Mouse (Mus musculus): ENCODE data around the gene Gfral. TPM values are rescaled to one million over a fixed set of nuclear protein-coding genes. Genes with fewer than 3 reads are reported as not detected.

The Gfral gene
- total RNA-seq, 1 experiment = not detected

DNA sequence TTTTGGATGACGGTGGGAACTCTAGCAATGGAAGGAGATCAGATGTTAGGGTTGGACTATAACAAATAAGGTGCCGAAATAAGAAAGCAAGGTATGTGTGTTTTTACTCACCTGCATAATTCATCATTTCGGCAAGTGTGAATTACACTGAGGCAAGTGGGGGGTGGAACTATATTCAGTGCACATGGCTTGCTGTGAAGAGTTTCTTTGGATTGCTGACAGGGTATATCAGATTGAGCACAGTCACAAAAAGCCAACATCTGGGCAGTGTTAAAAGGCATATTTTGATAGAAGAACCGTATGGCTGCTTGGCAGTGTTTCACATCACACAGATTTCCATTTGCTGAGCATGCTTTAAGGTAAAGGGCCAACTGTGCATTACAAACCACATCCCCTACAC lies 16.5 kb downstream of the Gfral start:
- no peaks in the 10 kb centered on the region for H3K36me3 ChIP-seq (ENCODE audit: control insufficient read depth, insufficient read depth, low read length, poor library complexity, severe bottlenecking)
- TF ChIP-seq ZC3H11A (IDR thresholded peaks at IDR 0.05; ENCODE audit: borderline replicate concordance, low read depth, low read length) = no peak
- in situ Hi-C loops (cut with MboI; ENCODE audit: low sequenced_read_pairs in 2 of 2, unreplicated experiment in 2 of 2) = no loop called here
- no peaks in the 10 kb centered on the region for H3K9me3 ChIP-seq (ENCODE audit: control insufficient read depth, insufficient read depth, low read depth, low read length)
- H3K9ac ChIP-seq (ENCODE audit: insufficient read depth, low read depth, low read length, poor library complexity, severe bottlenecking) = no peak overlapping the region
- H3K4me3 ChIP-seq (ENCODE audit: insufficient read depth in 1 of 2, low read depth in 1 of 2, low read length in 2 of 2, poor library complexity in 1 of 2, severe bottlenecking in 1 of 2) = no peak overlapping the region
- no peaks in the 10 kb centered on the region for H3K4me1 ChIP-seq (ENCODE audit: control insufficient read depth in 2 of 2, insufficient read depth in 2 of 2, low read length in 2 of 2, poor library complexity in 1 of 2)
- DNase-seq (ENCODE audit: low read depth, low spot score) = no peak
- H3K27ac ChIP-seq (ENCODE audit: insufficient read depth, low read depth, low read length, poor library complexity, severe bottlenecking) = no peak overlapping the region

DNA sequence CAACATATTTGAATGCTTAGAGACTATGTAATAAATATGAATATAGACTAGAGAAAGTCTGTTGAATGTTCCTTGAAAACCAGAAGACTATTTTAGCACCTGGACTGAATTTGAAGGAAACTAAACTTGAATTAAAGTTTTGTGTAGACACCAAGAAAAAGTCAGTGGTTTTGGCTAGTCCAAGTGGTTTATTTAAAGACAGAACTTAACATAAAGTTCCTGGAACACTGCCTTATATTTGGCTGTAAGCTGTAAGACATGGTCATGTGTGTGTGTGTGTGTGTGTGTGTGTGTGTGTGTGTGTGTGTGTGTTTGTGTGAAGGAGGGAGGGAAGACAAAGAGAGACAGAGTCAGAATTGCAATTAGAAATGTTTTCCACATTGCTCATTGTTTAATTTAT lies 34.2 kb downstream of the Gfral start:
- H3K4me3 ChIP-seq (ENCODE audit: insufficient read depth in 1 of 2, low read depth in 1 of 2, low read length in 2 of 2, poor library complexity in 1 of 2, severe bottlenecking in 1 of 2) = no peak overlapping the region
- TF ChIP-seq ZC3H11A (IDR thresholded peaks at IDR 0.05; ENCODE audit: borderline replicate concordance, low read depth, low read length) (no peak), ZNF384 (IDR thresholded peaks at IDR 0.05; ENCODE audit: low read depth, low read length) (no peak), HCFC1 (IDR thresholded peaks at IDR 0.05; ENCODE audit: borderline replicate concordance, insufficient read depth, low read length) (no peak), MAFK (IDR thresholded peaks at IDR 0.05; ENCODE audit: insufficient read depth, low read depth, low read length) (no peak), CHD2 (IDR thresholded peaks at IDR 0.05; ENCODE audit: low read depth, low read length) (no peak)
- no peak for DNase-seq (ENCODE audit: low read depth, low spot score)
- no peaks in the 10 kb centered on the region for H3K36me3 ChIP-seq (ENCODE audit: control insufficient read depth, insufficient read depth, low read length, poor library complexity, severe bottlenecking)
- H3K27ac ChIP-seq (ENCODE audit: insufficient read depth, low read depth, low read length, poor library complexity, severe bottlenecking) = no peak overlapping the region
- H3K9ac ChIP-seq (ENCODE audit: insufficient read depth, low read depth, low read length, poor library complexity, severe bottlenecking) = no peak overlapping the region
- H3K4me1 ChIP-seq (ENCODE audit: control insufficient read depth in 2 of 2, insufficient read depth in 2 of 2, low read length in 2 of 2, poor library complexity in 1 of 2) = no peaks in the 10 kb centered on the region
- H3K9me3 ChIP-seq (ENCODE audit: control insufficient read depth, insufficient read depth, low read depth, low read length) = no peaks in the 10 kb centered on the region
- in situ Hi-C loops (cut with MboI; ENCODE audit: low sequenced_read_pairs in 2 of 2, unreplicated experiment in 2 of 2) = no loop called here

DNA sequence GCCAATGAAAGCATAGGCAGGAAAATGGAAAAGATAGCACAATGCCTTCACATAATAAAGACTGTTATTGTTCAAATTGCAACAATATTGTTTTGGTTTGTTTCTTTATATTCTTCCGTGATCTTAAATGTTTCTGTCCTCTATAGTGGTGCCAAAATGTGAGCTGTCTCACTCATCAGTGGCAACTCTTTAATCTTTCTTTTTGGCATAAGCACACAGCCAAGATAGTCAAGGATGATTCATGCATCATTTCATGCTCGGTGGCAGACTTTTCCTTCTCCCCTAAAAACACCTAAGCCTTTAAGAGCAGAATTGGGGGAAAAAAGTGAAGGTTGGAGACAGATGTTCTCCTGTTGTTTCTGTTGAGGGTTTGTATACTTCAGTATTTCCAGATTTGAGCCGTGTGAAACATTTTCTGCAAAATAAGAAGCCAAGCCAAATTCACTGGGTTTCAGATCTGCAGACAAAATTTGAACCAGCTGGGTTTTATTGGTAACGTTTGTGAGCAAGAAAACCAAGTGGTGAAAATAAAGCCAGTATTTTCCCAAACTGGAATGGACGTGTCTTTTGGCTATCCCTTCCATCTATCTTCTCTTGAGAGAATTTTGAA lies 40.7 kb downstream of the Gfral start:
- Histone ChIP-seq H3K9ac (ENCODE audit: insufficient read depth, low read depth, low read length, poor library complexity, severe bottlenecking) (no peak overlapping the region), H3K36me3 (ENCODE audit: control insufficient read depth, insufficient read depth, low read length, poor library complexity, severe bottlenecking) (no peaks in the 10 kb centered on the region), H3K27ac (ENCODE audit: insufficient read depth, low read depth, low read length, poor library complexity, severe bottlenecking) (no peak overlapping the region), H3K4me3 (ENCODE audit: insufficient read depth in 1 of 2, low read depth in 1 of 2, low read length in 2 of 2, poor library complexity in 1 of 2, severe bottlenecking in 1 of 2) (no peak overlapping the region), H3K4me1 (ENCODE audit: control insufficient read depth in 2 of 2, insufficient read depth in 2 of 2, low read length in 2 of 2, poor library complexity in 1 of 2) (no peaks in the 10 kb centered on the region), H3K9me3 (ENCODE audit: control insufficient read depth, insufficient read depth, low read depth, low read length) (no peaks in the 10 kb centered on the region)
- TF ChIP-seq MAFK (IDR thresholded peaks at IDR 0.05; ENCODE audit: insufficient read depth, low read depth, low read length) = no peak
- TF ChIP-seq CHD2 (IDR thresholded peaks at IDR 0.05; ENCODE audit: low read depth, low read length) = no peak
- no peak for TF ChIP-seq HCFC1 (IDR thresholded peaks at IDR 0.05; ENCODE audit: borderline replicate concordance, insufficient read depth, low read length)
- TF ChIP-seq ZNF384 (IDR thresholded peaks at IDR 0.05; ENCODE audit: low read depth, low read length) = no peak
- no peak for TF ChIP-seq ZC3H11A (IDR thresholded peaks at IDR 0.05; ENCODE audit: borderline replicate concordance, low read depth, low read length)
- in situ Hi-C loops (cut with MboI; ENCODE audit: low sequenced_read_pairs in 2 of 2, unreplicated experiment in 2 of 2) = no loop called here
- no peak for DNase-seq (ENCODE audit: low read depth, low spot score)

GRCm38 (mm10) chr9:76168355-76168754 lies 45.1 kb downstream of the Gfral start:
- Histone ChIP-seq H3K4me1 (ENCODE audit: control insufficient read depth in 2 of 2, insufficient read depth in 2 of 2, low read length in 2 of 2, poor library complexity in 1 of 2) (no peaks in the 10 kb centered on the region), H3K4me3 (ENCODE audit: insufficient read depth in 1 of 2, low read depth in 1 of 2, low read length in 2 of 2, poor library complexity in 1 of 2, severe bottlenecking in 1 of 2) (no peak overlapping the region), H3K9ac (ENCODE audit: insufficient read depth, low read depth, low read length, poor library complexity, severe bottlenecking) (no peak overlapping the region), H3K9me3 (ENCODE audit: control insufficient read depth, insufficient read depth, low read depth, low read length) (no peaks in the 10 kb centered on the region), H3K27ac (ENCODE audit: insufficient read depth, low read depth, low read length, poor library complexity, severe bottlenecking) (no peak overlapping the region), H3K36me3 (ENCODE audit: control insufficient read depth, insufficient read depth, low read length, poor library complexity, severe bottlenecking) (no peaks in the 10 kb centered on the region)
- DNase-seq (ENCODE audit: low read depth, low spot score) = no peak
- no peak for TF ChIP-seq ZC3H11A (IDR thresholded peaks at IDR 0.05; ENCODE audit: borderline replicate concordance, low read depth, low read length)
- no peak for TF ChIP-seq MAFK (IDR thresholded peaks at IDR 0.05; ENCODE audit: insufficient read depth, low read depth, low read length)
- TF ChIP-seq HCFC1 (IDR thresholded peaks at IDR 0.05; ENCODE audit: borderline replicate concordance, insufficient read depth, low read length) = no peak
- no peak for TF ChIP-seq CHD2 (IDR thresholded peaks at IDR 0.05; ENCODE audit: low read depth, low read length)
- no peak for TF ChIP-seq ZNF384 (IDR thresholded peaks at IDR 0.05; ENCODE audit: low read depth, low read length)
- in situ Hi-C loops (cut with MboI; ENCODE audit: low sequenced_read_pairs in 2 of 2, unreplicated experiment in 2 of 2) = no loop called here

- Histone ChIP-seq H3K36me3 (ENCODE audit: control insufficient read depth, insufficient read depth, low read length, poor library complexity, severe bottlenecking) (no peaks in the 10 kb centered on the region), H3K4me3 (ENCODE audit: insufficient read depth in 1 of 2, low read depth in 1 of 2, low read length in 2 of 2, poor library complexity in 1 of 2, severe bottlenecking in 1 of 2) (no peak overlapping the region), H3K9me3 (ENCODE audit: control insufficient read depth, insufficient read depth, low read depth, low read length) (no peaks in the 10 kb centered on the region), H3K27ac (ENCODE audit: insufficient read depth, low read depth, low read length, poor library complexity, severe bottlenecking) (no peak overlapping the region), H3K9ac (ENCODE audit: insufficient read depth, low read depth, low read length, poor library complexity, severe bottlenecking) (no peak overlapping the region), H3K4me1 (ENCODE audit: control insufficient read depth in 2 of 2, insufficient read depth in 2 of 2, low read length in 2 of 2, poor library complexity in 1 of 2) (no peaks in the 10 kb centered on the region)
- in situ Hi-C loops (cut with MboI; ENCODE audit: low sequenced_read_pairs in 2 of 2, unreplicated experiment in 2 of 2) = no loop called here
- no peak for TF ChIP-seq HCFC1 (IDR thresholded peaks at IDR 0.05; ENCODE audit: borderline replicate concordance, insufficient read depth, low read length)
- no peak for DNase-seq (ENCODE audit: low read depth, low spot score)
Measured at GRCm38 (mm10) chr9:76162446-76162845, 51.0 kb downstream of the Gfral start.

Measured in ES-E14 (cell line).